In the genomic region with DNA sequence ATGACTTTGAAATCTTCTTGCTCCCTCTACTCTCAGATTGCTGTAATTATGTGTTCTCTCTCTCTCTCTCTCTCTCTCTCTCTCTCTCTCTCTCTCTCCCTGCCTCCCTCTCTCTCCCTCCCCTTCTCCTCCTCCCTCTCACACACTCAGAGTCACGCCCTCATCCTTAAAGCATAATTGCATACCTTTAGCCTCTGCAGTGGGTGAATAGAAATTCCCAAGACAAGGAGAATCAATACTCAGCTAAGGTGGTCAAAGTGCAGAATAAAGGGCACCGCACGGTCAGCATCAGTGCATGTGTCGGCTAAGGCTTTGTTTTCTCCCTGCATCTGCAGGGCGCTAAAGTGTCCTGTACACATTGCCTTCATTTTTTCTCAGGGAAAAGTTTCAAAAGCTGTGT, we compare ENCODE assay signal across 9 mouse cellular contexts.
DNase-seq lines count a peak whose midpoint lies in the region; ATAC-seq lines count a peak whose summit lies in the region.
"Had no signal": no experiment of that assay in that cellular context is flagged by ENCODE, and none has a peak within 500 bp of the region (broad histone marks: within the 10 kb centered on the region; RNA-seq: fewer than 3 reads in every experiment).

No protein-coding gene starts in this region.

- no peak overlapping the region for H3K4me2 ChIP-seq in lung, embryonic 16.5 days (ENCODE audit: low read depth, low read length)
- peak overlapping the region; percentile 30 for H3K4me2 ChIP-seq in forebrain, embryonic 16.5 days (ENCODE audit: low read length)
- peak overlapping the region; percentile 19; the same call in 1 of the 2 replicates for H3K4me2 ChIP-seq in midbrain, embryonic 11.5 days
- H3K4me2 ChIP-seq: limb, embryonic 15.5 days had no signal

- no peaks in the 10 kb centered on the region for H3K9me3 ChIP-seq in lung, embryonic 16.5 days (ENCODE audit: control insufficient read depth, low read length)
- no peaks in the 10 kb centered on the region for H3K9me3 ChIP-seq in forebrain, embryonic 16.5 days (ENCODE audit: control insufficient read depth, low read length)
- H3K9me3 ChIP-seq in midbrain, embryonic 11.5 days (ENCODE audit: control insufficient read depth, low read length) = no peaks in the 10 kb centered on the region
- H3K9me3 ChIP-seq: limb, embryonic 15.5 days had no signal

- no peak overlapping the region for H3K9ac ChIP-seq in lung, embryonic 16.5 days (ENCODE audit: low read length)
- H3K9ac ChIP-seq in forebrain, embryonic 16.5 days (replicated peaks; ENCODE audit: low read depth, low read length) = no peak overlapping the region; the same call in 1 of the 2 replicates
- H3K9ac ChIP-seq in midbrain, embryonic 11.5 days (ENCODE audit: low read length) = peak overlapping the region; percentile 16; the same call in 1 of the 2 replicates
- H3K9ac ChIP-seq: limb, embryonic 15.5 days had no signal

- DNase-seq in lung, postnatal 25 days (ENCODE audit: low spot score) = no peak
- DNase-seq in midbrain, embryonic 11.5 days (ENCODE audit: low spot score, missing footprints) = peak; percentile 86
- DNase-seq in spleen, adult 12 weeks (ENCODE audit: low spot score) = no peak
- no peak for DNase-seq in ovary, postnatal 14 days (ENCODE audit: low spot score)
- DNase-seq in cerebellum, postnatal 4 days (ENCODE audit: low spot score in 2 of 2) = no peak

- 0 out of 2 replicates have a peak, but pooled peaks cover 7% of the 10 kb centered on the region for H3K4me1 ChIP-seq in lung, embryonic 16.5 days (replicated peaks; ENCODE audit: control insufficient read depth, insufficient read depth, low read length)
- peaks cover 6% of the 10 kb centered on the region for H3K4me1 ChIP-seq in forebrain, embryonic 16.5 days (replicated peaks; ENCODE audit: control insufficient read depth, insufficient read depth, low read length)
- H3K4me1 ChIP-seq in midbrain, embryonic 11.5 days (ENCODE audit: control insufficient read depth, insufficient read depth, low read length) = peaks cover 2% of the 10 kb centered on the region

- 41% methylated on average over 5 of the region's 5 CpGs for WGBS in lung, embryonic 16.5 days
- WGBS in forebrain, embryonic 16.5 days = 9% methylated on average over 5 of the region's 5 CpGs
- 38% methylated on average over 5 of the region's 5 CpGs for WGBS in midbrain, embryonic 11.5 days

- ATAC-seq in lung, embryonic 16.5 days (ENCODE audit: low read depth) = peak; percentile 73
- ATAC-seq in forebrain, embryonic 16.5 days = peak; percentile 60
- peak; percentile 71; the same call in 1 of the 2 replicates for ATAC-seq in midbrain, embryonic 11.5 days (ENCODE audit: low FRiP score)

- H3K36me3 ChIP-seq in lung, embryonic 16.5 days (ENCODE audit: control insufficient read depth, insufficient read depth, low read length) = no peaks in the 10 kb centered on the region
- no peaks in the 10 kb centered on the region for H3K36me3 ChIP-seq in forebrain, embryonic 16.5 days (ENCODE audit: control insufficient read depth, insufficient read depth)
- H3K36me3 ChIP-seq in midbrain, embryonic 11.5 days (ENCODE audit: control insufficient read depth, insufficient read depth, low read length) = no peaks in the 10 kb centered on the region
- H3K36me3 ChIP-seq: limb, embryonic 15.5 days had no signal

- H3K27ac ChIP-seq in lung, embryonic 16.5 days (ENCODE audit: low read length) = 0 out of 2 replicates have a peak overlapping the region, but pooled peaks have one; percentile 20
- no peak overlapping the region; the same call in 1 of the 2 replicates for H3K27ac ChIP-seq in forebrain, embryonic 16.5 days (ENCODE audit: low read length)
- H3K27ac ChIP-seq in midbrain, embryonic 11.5 days (ENCODE audit: low read depth, low read length) = no peak overlapping the region
- H3K27ac ChIP-seq: limb, embryonic 15.5 days; macrophage had no signal

- H3K27me3 ChIP-seq in lung, embryonic 16.5 days (ENCODE audit: control insufficient read depth, insufficient read depth, low read depth, low read length) = no peaks in the 10 kb centered on the region
- no peaks in the 10 kb centered on the region for H3K27me3 ChIP-seq in forebrain, embryonic 16.5 days (replicated peaks; ENCODE audit: control insufficient read depth, insufficient read depth, low read length)
- H3K27me3 ChIP-seq in midbrain, embryonic 11.5 days (ENCODE audit: control insufficient read depth, insufficient read depth, low read length) = no peaks in the 10 kb centered on the region
- H3K27me3 ChIP-seq: limb, embryonic 15.5 days had no signal

- no peak overlapping the region for H3K4me3 ChIP-seq in lung, embryonic 16.5 days (ENCODE audit: low read length)
- no peak overlapping the region for H3K4me3 ChIP-seq in forebrain, embryonic 16.5 days (replicated peaks; ENCODE audit: low read length)
- H3K4me3 ChIP-seq in midbrain, embryonic 11.5 days (ENCODE audit: low read depth, low read length) = no peak overlapping the region
- H3K4me3 ChIP-seq: limb, embryonic 15.5 days had no signal
